Mouse (Mus musculus) limb, embryonic 14.5 days (tissue): Measurements from ENCODE around the gene Ehmt1. TPM values are rescaled to one million over a fixed set of nuclear protein-coding genes. Genes with fewer than 3 reads are reported as not detected.

Experiments
- ATAC-seq: fragments of 200-750 bp; cut with Nextera tagmentation; 2 replicates; pipeline ENCODE4 v1.8.0; 2017; ENCODE audit warnings: low read depth, moderate number of reproducible peaks, moderate TSS enrichment; ENCODE audit not compliant: low FRiP score
- DNase-seq: peaks from one replicate; pipeline ENCODE4 v3.0.0-alpha.2; 2015; ENCODE audit warnings: low spot score
- H3K27ac ChIP-seq: fragments of 300-500 bp; sonication (generic); replicated peaks from 2 replicates; pipeline ENCODE4 v1.5.1; 2014; ENCODE audit warnings: low read depth, mild to moderate bottlenecking, low read length, moderate library complexity, mixed read lengths
- H3K27me3 ChIP-seq: fragments of 300-500 bp; sonication (generic); 2 replicates; pipeline ENCODE4 v1.6.1; 2014; ENCODE audit warnings: low read length, mixed read lengths; ENCODE audit not compliant: control insufficient read depth, insufficient read depth
- H3K36me3 ChIP-seq: fragments of 300-500 bp; sonication (generic); 2 replicates; pipeline ENCODE4 v1.6.1; 2014; ENCODE audit warnings: mild to moderate bottlenecking, low read length, moderate library complexity, mixed read lengths; ENCODE audit not compliant: control insufficient read depth, insufficient read depth
- H3K4me1 ChIP-seq: fragments of 300-500 bp; sonication (generic); 2 replicates; pipeline ENCODE4 v1.6.1; 2014; ENCODE audit warnings: antibody characterized with exemption, low read length, mixed read lengths; ENCODE audit not compliant: control insufficient read depth, insufficient read depth
- H3K4me2 ChIP-seq: fragments of 300-500 bp; sonication (generic); replicated peaks from 2 replicates; pipeline ENCODE4 v1.6.1; 2014; ENCODE audit warnings: low read depth, mild to moderate bottlenecking, low read length, moderate library complexity; ENCODE audit not compliant: severe bottlenecking
- H3K4me3 ChIP-seq: fragments of 300-500 bp; sonication (generic); replicated peaks from 2 replicates; pipeline ENCODE4 v1.5.1; 2014; ENCODE audit warnings: low read length
- H3K9ac ChIP-seq: fragments of 300-500 bp; sonication (generic); 2 replicates; pipeline ENCODE4 v1.6.1; 2014; ENCODE audit warnings: mild to moderate bottlenecking, low read depth, low read length, moderate library complexity; ENCODE audit not compliant: severe bottlenecking
- H3K9me3 ChIP-seq: fragments of 300-500 bp; sonication (generic); 2 replicates; pipeline ENCODE4 v1.6.1; 2016; ENCODE audit warnings: low read length; ENCODE audit not compliant: control insufficient read depth
- POLR2A ChIP-seq: fragments of 200-500 bp; IDR thresholded peaks from 2 replicates; pipeline ENCODE4 v1.8.0; 2012; ENCODE audit warnings: inconsistent platforms, mild to moderate bottlenecking, moderate library complexity, borderline replicate concordance; ENCODE audit not compliant: insufficient read depth, insufficient read length; ENCODE audit errors: extremely low read depth
- WGBS: fragments of 180-500 bp; shearing (Covaris S2); extraction: QIAGEN DNeasy Blood & Tissue Kit; methylation state at CpG from one replicate; pipeline ENCODE4 v1.1.7; 2014; 5-methylcytosine and 5-hydroxymethylcytosine counted together
- polyA plus RNA-seq, 2 experiments: library from polyadenylated mRNA; depleted of rRNA in 1 of 2; stranded (reverse) in 1 of 2; unstranded in 1 of 2; fragments of >200 nt; fragmentation: Nextera tagmentation in 1 of 2; extraction: Ambion mirVana in 1 of 2; gene quantifications; 2 replicates each; pipeline versions ENCODE4 v1.2.1 to v1.2.3; 2012 to 2014

The Ehmt1 gene
- polyA plus RNA-seq, 2 experiments, result 74.6 to 98.3 TPM

DNA sequence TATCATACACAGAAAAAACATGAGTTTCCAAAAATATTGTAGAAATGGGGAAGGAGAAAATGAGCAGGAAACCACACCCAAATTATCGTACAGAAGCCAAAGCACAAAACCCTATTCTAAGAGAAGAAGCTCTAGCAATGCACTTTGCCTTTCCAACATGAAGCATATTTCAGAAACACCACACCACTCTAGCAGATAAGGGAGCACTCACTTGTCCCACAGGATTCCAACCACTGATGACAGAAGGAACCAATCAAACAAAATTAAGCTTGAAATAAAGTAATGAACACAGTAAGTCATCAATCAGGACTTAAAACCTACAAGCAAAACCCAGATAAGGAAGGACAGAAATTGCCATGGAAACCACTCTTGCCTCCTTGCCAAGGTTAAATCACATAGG, 74.2 kb downstream of the Ehmt1 start:
- Histone ChIP-seq H3K4me1 (no peaks in the 10 kb centered on the region), H3K9me3 (no peaks in the 10 kb centered on the region), H3K27me3 (no peaks in the 10 kb centered on the region), H3K36me3 (peaks cover 71% of the 10 kb centered on the region), H3K27ac (no peak overlapping the region), H3K4me2 (no peak overlapping the region), H3K4me3 (no peak overlapping the region), H3K9ac (no peak overlapping the region)
- ATAC-seq, result no peak
- no peak for DNase-seq
- TF ChIP-seq POLR2A, result no peak
- WGBS, result 86% methylated on average over 1 of the region's 1 CpGs

- ATAC-seq, result no peak
- no peak for TF ChIP-seq POLR2A
- H3K9ac ChIP-seq, result no peak overlapping the region
Measured at GRCm38 (mm10) chr2:24830614-24831013, 88.8 kb downstream of the Ehmt1 start.

GRCm38 (mm10) chr2:24809746-24810145, 109.7 kb downstream of the Ehmt1 start:
- TF ChIP-seq POLR2A, result no peak
- Histone ChIP-seq H3K27ac (no peak overlapping the region), H3K9ac (no peak overlapping the region), H3K36me3 (peaks cover 86% of the 10 kb centered on the region), H3K4me2 (no peak overlapping the region), H3K4me3 (no peak overlapping the region), H3K9me3 (no peaks in the 10 kb centered on the region), H3K4me1 (no peaks in the 10 kb centered on the region), H3K27me3 (no peaks in the 10 kb centered on the region)
- ATAC-seq (no peak), DNase-seq (no peak)
- 90% methylated on average over 3 of the region's 3 CpGs for WGBS

More at GRCm38 (mm10) chr2:24830614-24831013, 88.8 kb downstream of the Ehmt1 start:
- peaks cover 72% of the 10 kb centered on the region for H3K36me3 ChIP-seq
- H3K27me3 ChIP-seq, result no peaks in the 10 kb centered on the region
- H3K27ac ChIP-seq, result no peak overlapping the region
- no peak overlapping the region for H3K4me2 ChIP-seq
- no peaks in the 10 kb centered on the region for H3K4me1 ChIP-seq
- WGBS, result 85% methylated on average over 3 of the region's 3 CpGs
- H3K9me3 ChIP-seq, result no peaks in the 10 kb centered on the region
- DNase-seq, result no peak
- no peak overlapping the region for H3K4me3 ChIP-seq

GRCm38 (mm10) chr2:24807691-24808090, 111.7 kb downstream of the Ehmt1 start:
- H3K4me3 ChIP-seq, result no peak overlapping the region
- DNase-seq (no peak), ATAC-seq (no peak)
- 96% methylated on average over 10 of the region's 10 CpGs for WGBS
- H3K9ac ChIP-seq, result no peak overlapping the region
- H3K9me3 ChIP-seq, result no peaks in the 10 kb centered on the region
- no peak overlapping the region for H3K27ac ChIP-seq
- no peaks in the 10 kb centered on the region for H3K27me3 ChIP-seq
- no peak overlapping the region for H3K4me2 ChIP-seq
- no peak for TF ChIP-seq POLR2A
- peaks cover 89% of the 10 kb centered on the region for H3K36me3 ChIP-seq
- H3K4me1 ChIP-seq, result no peaks in the 10 kb centered on the region

- Histone ChIP-seq H3K27me3 (no peaks in the 10 kb centered on the region), H3K9me3 (no peaks in the 10 kb centered on the region), H3K36me3 (peaks cover 89% of the 10 kb centered on the region), H3K4me1 (no peaks in the 10 kb centered on the region), H3K27ac (no peak overlapping the region), H3K4me3 (no peak overlapping the region), H3K9ac (no peak overlapping the region), H3K4me2 (no peak overlapping the region)
- WGBS, result 94% methylated on average over 3 of the region's 3 CpGs
- ATAC-seq, result no peak
- TF ChIP-seq POLR2A, result no peak
- DNase-seq, result no peak
Measured at GRCm38 (mm10) chr2:24807036-24807435, 112.4 kb downstream of the Ehmt1 start.

- DNase-seq (no peak), ATAC-seq (no peak)
- no peak overlapping the region for H3K4me3 ChIP-seq
- H3K4me1 ChIP-seq, result no peaks in the 10 kb centered on the region
- peaks cover 94% of the 10 kb centered on the region for H3K36me3 ChIP-seq
- no peak overlapping the region for H3K4me2 ChIP-seq
- no peaks in the 10 kb centered on the region for H3K27me3 ChIP-seq
- TF ChIP-seq POLR2A, result no peak
- WGBS, result 93% methylated on average over 6 of the region's 6 CpGs
- H3K9ac ChIP-seq, result no peak overlapping the region
- H3K27ac ChIP-seq, result no peak overlapping the region
- H3K9me3 ChIP-seq, result no peaks in the 10 kb centered on the region
Measured at GRCm38 (mm10) chr2:24806143-24806542, 113.3 kb downstream of the Ehmt1 start.
